Mouse (Mus musculus): ENCODE results near the gene Smim26.

GRCm38 (mm10) chr2:144633551-144633950, 39.7 kb downstream of the Smim26 start:
- TF ChIP-seq CTCF (IDR thresholded peaks at IDR 0.05) = no peak
- no peak for TF ChIP-seq POLR2A (IDR thresholded peaks at IDR 0.05; ENCODE audit: insufficient read depth, low read depth, low read length)
- TF ChIP-seq EP300 (IDR thresholded peaks at IDR 0.05; ENCODE audit: insufficient read depth, low read depth, low read length) = no peak
